Mouse (Mus musculus): Measurements from ENCODE around the gene Calhm2. TPM values are rescaled to one million over a fixed set of nuclear protein-coding genes. Genes with fewer than 3 reads are reported as not detected.

The Calhm2 gene
- polyA plus RNA-seq, 1 experiment from 2014 or later, result 2.0 TPM

GRCm38 (mm10) chr19:47104641-47105271 is 33.3 kb downstream of the Calhm2 start:
- WGBS, result 93% methylated on average over 9 of the region's 9 CpGs
- H3K27ac ChIP-seq, result no peak overlapping the region
- H3K4me2 ChIP-seq (replicated peaks), result no peak overlapping the region
- no peak for ATAC-seq (ENCODE audit: low FRiP score, low read depth)
- H3K27me3 ChIP-seq (replicated peaks), result no peaks in the 10 kb centered on the region
- no peak overlapping the region for H3K4me3 ChIP-seq
- H3K4me1 ChIP-seq, result no peaks in the 10 kb centered on the region
- no peaks in the 10 kb centered on the region for H3K9me3 ChIP-seq
- peaks cover 98% of the 10 kb centered on the region for H3K36me3 ChIP-seq
- no peak overlapping the region for H3K9ac ChIP-seq

GRCm38 (mm10) chr19:47101080-47101479 is 37.0 kb downstream of the Calhm2 start:
- Histone ChIP-seq H3K4me2 (replicated peaks) (no peak overlapping the region), H3K9me3 (no peaks in the 10 kb centered on the region), H3K4me1 (no peaks in the 10 kb centered on the region), H3K9ac (no peak overlapping the region), H3K27ac (no peak overlapping the region), H3K36me3 (peaks cover 98% of the 10 kb centered on the region), H3K4me3 (no peak overlapping the region), H3K27me3 (replicated peaks) (no peaks in the 10 kb centered on the region)
- ATAC-seq (ENCODE audit: low FRiP score, low read depth), result no peak
- WGBS, result 93% methylated on average over 5 of the region's 5 CpGs

- Histone ChIP-seq H3K36me3 (peaks cover 23% of the 10 kb centered on the region), H3K4me1 (peaks cover 13% of the 10 kb centered on the region), H3K27me3 (replicated peaks) (no peaks in the 10 kb centered on the region), H3K4me2 (replicated peaks) (peak within 1 kb of the TSS; percentile 89), H3K9me3 (no peaks in the 10 kb centered on the region), H3K9ac (peak within 1 kb of the TSS; percentile 95), H3K4me3 (peak within 1 kb of the TSS; percentile 96), H3K27ac (peak within 1 kb of the TSS; percentile 59)
- under 1% methylated on average over 56 of the region's 56 CpGs for WGBS
- ATAC-seq (ENCODE audit: low FRiP score, low read depth), result peak; percentile 100
Measured at GRCm38 (mm10) chr19:47090550-47091156, 47.4 kb downstream of the Calhm2 start, which contains the start of the genes Usmg5 and Pdcd11. Gene Usmg5, minus strand, starts transcription at chr19:47090647. Gene Pdcd11, plus strand, starts transcription at chr19:47090768.

GRCm38 (mm10) chr19:47089718-47090525 is 48.2 kb downstream of the Calhm2 start:
- Histone ChIP-seq H3K9ac (peak overlapping the region; percentile 95), H3K4me2 (replicated peaks) (peak overlapping the region; percentile 89), H3K4me3 (peak overlapping the region; percentile 96), H3K27me3 (replicated peaks) (no peaks in the 10 kb centered on the region), H3K36me3 (peaks cover 22% of the 10 kb centered on the region), H3K27ac (peak overlapping the region; percentile 59), H3K4me1 (peaks cover 13% of the 10 kb centered on the region), H3K9me3 (no peaks in the 10 kb centered on the region)
- WGBS, result 3% methylated on average over 36 of the region's 36 CpGs
- peak; percentile 78 for ATAC-seq (ENCODE audit: low FRiP score, low read depth)

GRCm38 (mm10) chr19:47088226-47088625 is 49.9 kb downstream of the Calhm2 start:
- WGBS, result 92% methylated on average over 3 of the region's 3 CpGs
- no peak for ATAC-seq (ENCODE audit: low FRiP score, low read depth)
- H3K4me3 ChIP-seq, result no peak overlapping the region

GRCm38 (mm10) chr19:47067924-47068611 is 70.0 kb downstream of the Calhm2 start:
- under 1% methylated on average over 72 of the region's 72 CpGs for WGBS
- H3K27me3 ChIP-seq (replicated peaks), result no peaks in the 10 kb centered on the region

More at GRCm38 (mm10) chr19:47088226-47088625, 49.9 kb downstream of the Calhm2 start:
- Histone ChIP-seq H3K9ac (no peak overlapping the region), H3K27me3 (replicated peaks) (no peaks in the 10 kb centered on the region), H3K27ac (no peak overlapping the region), H3K9me3 (no peaks in the 10 kb centered on the region), H3K36me3 (peaks cover 33% of the 10 kb centered on the region), H3K4me1 (peaks cover 13% of the 10 kb centered on the region), H3K4me2 (replicated peaks) (no peak overlapping the region)

GRCm38 (mm10) chr19:47067096-47067882 is 70.8 kb downstream of the Calhm2 start, which contains the start of gene Taf5:
Gene Taf5, plus strand, starts transcription at chr19:47067746.
- H3K4me2 ChIP-seq (replicated peaks), result peak within 1 kb of the TSS; percentile 68
- peak within 1 kb of the TSS; percentile 94 for H3K9ac ChIP-seq
- H3K4me3 ChIP-seq, result peak within 1 kb of the TSS; percentile 100
- peaks cover 9% of the 10 kb centered on the region for H3K4me1 ChIP-seq
- no peaks in the 10 kb centered on the region for H3K9me3 ChIP-seq
- H3K27me3 ChIP-seq (replicated peaks), result no peaks in the 10 kb centered on the region
- WGBS, result 12% methylated on average over 49 of the region's 49 CpGs
- H3K27ac ChIP-seq, result peak within 1 kb of the TSS; percentile 77
- ATAC-seq (ENCODE audit: low FRiP score, low read depth), result peak; percentile 84
- H3K36me3 ChIP-seq, result peaks cover 18% of the 10 kb centered on the region

More at GRCm38 (mm10) chr19:47067924-47068611, 70.0 kb downstream of the Calhm2 start:
- Histone ChIP-seq H3K4me3 (peak overlapping the region; percentile 100), H3K9me3 (no peaks in the 10 kb centered on the region), H3K36me3 (peaks cover 25% of the 10 kb centered on the region), H3K27ac (peak overlapping the region; percentile 77), H3K4me1 (peaks cover 9% of the 10 kb centered on the region), H3K9ac (peak overlapping the region; percentile 94), H3K4me2 (replicated peaks) (peak overlapping the region; percentile 68)
- ATAC-seq (ENCODE audit: low FRiP score, low read depth), result peak; percentile 89

GRCm38 (mm10) chr19:47065860-47066259 is 72.2 kb downstream of the Calhm2 start:
- 83% methylated on average over 3 of the region's 3 CpGs for WGBS
- Histone ChIP-seq H3K36me3 (peaks cover 3% of the 10 kb centered on the region; the same call in 1 of the 2 replicates), H3K27ac (no peak overlapping the region), H3K4me3 (no peak overlapping the region), H3K9ac (no peak overlapping the region), H3K4me2 (replicated peaks) (no peak overlapping the region), H3K27me3 (replicated peaks) (no peaks in the 10 kb centered on the region), H3K9me3 (no peaks in the 10 kb centered on the region), H3K4me1 (peaks cover 9% of the 10 kb centered on the region)
- no peak for ATAC-seq (ENCODE audit: low FRiP score, low read depth)

GRCm38 (mm10) chr19:47057684-47058083 is 80.4 kb downstream of the Calhm2 start:
- H3K4me1 ChIP-seq, result no peaks in the 10 kb centered on the region
- no peak overlapping the region for H3K9ac ChIP-seq
- no peaks in the 10 kb centered on the region for H3K9me3 ChIP-seq
- H3K36me3 ChIP-seq, result no peaks in the 10 kb centered on the region
- H3K27me3 ChIP-seq (replicated peaks), result no peaks in the 10 kb centered on the region
- 71% methylated on average over 1 of the region's 1 CpGs for WGBS
- ATAC-seq (ENCODE audit: low FRiP score, low read depth), result no peak
- H3K4me3 ChIP-seq, result no peak overlapping the region
- H3K4me2 ChIP-seq (replicated peaks), result no peak overlapping the region
- no peak overlapping the region for H3K27ac ChIP-seq
